Mouse (Mus musculus): ENCODE data around the gene Rnf150.
A peak's percentile ranks its signal among the peaks of the same experiment; 100 is the strongest.

Gene Rnf150

DNA sequence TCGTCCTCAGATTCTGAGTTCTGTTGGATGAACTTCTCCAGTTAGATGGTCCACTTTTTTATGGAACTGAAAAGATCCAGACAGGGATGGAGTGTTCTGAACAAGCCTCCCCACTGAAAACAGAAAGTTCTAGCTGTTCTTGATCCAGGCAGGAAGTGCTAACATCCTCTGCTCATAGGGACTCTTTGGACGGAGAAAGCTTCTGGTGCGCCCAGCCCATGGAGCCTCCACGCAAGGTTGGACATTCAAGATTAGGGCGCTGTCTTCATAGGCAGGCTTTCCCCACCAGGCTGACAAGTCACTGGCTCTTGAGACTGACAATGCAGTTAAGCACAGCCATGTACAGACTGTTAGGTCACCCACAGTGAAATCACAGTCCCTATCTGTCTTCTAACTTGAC, 172.0 kb downstream of the Rnf150 start:
- no peak for DNase-seq

DNA sequence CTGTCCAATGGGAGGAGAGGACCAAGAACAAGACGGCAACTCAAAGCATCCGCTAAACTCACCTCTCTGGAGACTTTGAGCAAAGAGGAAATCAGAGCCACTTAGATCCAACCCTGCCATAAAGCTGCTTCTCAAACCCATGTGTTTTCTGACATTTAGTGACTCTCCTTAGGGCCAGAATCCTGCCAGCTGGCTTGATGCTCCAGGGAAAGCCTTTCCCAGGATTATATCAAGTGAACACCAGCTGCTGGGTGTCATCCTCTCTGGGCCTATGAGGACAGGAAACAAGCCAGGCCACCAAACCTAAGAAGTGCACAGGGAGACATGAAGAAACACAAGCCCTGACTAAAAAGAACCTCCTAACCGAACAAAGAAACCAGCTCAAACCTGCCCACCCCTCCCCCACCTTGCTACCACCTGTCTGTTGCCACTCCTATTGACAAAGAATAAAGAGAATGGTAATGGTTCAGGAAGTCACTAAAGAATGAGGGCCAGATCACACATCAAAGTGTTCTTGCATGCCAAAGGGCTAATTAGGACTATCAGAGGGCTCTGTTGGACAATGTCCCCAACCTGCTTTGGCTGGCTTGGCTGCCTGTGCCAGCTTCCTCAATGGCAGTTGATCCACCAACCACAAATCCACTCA, 173.5 kb downstream of the Rnf150 start:
- peak; percentile 32 to 49 for DNase-seq

DNA sequence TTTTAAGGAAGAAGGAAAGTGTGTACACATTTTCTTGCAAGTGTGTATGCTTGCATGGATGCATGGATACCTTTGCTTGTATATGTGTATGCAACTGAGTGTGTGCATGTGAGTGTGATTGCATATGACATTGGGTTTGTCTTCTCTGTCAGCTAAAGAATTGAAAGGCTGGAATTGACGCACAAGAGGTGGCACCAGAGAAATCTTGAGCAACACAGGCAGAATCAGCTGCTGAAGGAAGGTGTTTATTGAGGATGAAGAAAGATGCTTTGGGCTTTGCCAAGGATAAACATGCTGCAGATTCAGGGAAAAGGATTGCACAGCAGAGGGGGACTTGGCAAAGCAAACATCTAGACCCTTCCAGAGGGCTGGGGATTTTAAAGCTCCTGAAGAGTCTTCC, 174.2 kb downstream of the Rnf150 start:
- DNase-seq: no peak

DNA sequence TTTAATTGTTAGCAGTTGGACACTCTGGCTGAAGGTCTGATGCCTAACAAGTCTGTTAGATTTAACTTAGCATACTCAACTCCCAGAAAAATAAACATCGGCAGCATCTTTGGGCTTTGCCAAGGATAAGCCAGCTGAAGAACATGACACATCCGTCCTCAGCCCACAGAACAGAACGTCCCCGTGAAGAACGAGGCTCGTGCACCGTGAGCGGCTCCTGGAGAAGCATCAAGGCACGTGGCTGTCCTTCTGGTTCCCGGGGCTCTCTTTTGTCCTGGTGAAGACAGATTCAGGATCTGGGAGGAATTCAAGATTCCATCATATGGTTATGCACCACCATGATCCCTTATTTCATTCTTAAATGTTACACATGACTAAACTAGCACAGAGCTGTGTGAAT, 175.4 kb downstream of the Rnf150 start:
- no peak for DNase-seq

DNA sequence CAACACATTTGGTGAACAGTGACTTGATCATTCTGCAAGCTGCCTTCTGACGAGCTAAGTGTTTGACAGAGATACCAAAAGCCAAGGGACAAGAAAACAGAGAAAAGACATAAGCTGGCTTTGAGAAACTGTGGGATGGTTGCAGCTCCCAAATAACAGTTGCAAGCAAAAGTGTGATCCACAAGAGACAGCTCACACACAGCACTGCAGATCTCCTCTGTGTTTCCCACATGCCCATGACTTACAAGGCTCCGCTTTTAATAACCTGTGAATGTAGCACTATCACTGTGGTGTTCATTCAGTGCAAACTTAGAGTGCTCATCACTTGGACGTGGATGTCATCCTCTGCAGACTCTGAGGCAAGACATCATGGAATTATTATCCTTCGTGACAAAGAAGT, 178.3 kb downstream of the Rnf150 start:
- DNase-seq: no peak

DNA sequence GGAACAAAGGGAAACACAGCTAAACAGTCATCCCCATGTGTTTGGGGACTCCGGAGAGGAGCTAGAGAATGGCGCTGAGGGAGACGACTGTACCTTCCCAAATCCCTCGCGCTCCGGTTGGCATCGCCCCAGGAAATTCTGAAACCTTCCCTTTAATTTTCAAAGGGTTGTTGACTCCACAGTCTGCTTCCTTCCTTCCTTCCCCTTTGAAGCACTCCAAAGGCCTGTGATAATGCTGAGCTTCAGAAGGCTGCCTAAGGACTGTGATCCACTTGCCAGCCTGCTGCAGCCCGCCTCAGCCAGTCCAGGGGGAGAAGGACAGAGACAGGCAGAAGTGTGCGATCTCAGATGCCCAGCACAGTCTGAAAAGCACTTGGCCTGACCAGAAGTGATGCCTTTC, 183.8 kb downstream of the Rnf150 start:
- DNase-seq: no peak

DNA sequence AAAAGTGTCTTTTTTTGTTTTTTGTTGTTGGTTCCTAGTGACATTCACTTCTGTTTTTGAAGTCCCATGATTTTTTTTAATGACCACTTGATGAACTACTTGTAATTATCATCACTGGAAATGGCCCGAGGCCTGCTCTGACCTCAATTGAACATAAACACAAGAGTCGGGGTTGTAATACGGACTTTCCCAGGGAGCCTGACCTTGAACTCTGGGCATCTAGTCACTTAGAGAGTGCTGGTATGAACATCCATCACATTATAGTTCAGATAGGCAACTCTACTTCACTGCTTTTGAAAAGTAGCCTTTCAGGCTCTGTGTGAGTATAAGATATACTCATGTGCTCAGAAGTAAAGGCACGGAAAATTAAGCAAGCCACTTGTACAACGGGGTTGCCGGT, 185.4 kb downstream of the Rnf150 start:
- DNase-seq: no peak

DNA sequence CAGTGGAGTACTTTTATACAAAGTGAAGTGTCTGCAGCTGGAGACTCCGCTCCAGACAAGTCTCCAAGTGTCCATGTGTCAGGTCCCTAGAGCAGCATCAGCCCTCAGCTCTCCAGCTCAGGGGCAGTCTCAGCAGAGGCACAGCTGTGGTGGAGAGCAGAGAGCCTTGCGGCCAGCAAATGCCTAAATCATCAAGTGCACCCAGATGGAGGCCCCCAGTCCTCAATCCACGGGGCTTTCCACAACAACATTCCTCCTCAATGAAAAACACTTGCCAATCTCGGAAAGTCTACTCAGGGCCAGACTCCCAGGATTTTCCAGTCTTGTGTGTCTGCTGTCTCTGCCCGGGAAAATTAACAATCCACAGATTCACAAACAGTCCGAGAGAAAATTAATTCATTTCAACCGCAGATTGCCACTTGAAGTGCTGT, 186.0 kb downstream of the Rnf150 start:
- peak; percentile 26 to 47 for DNase-seq

DNA sequence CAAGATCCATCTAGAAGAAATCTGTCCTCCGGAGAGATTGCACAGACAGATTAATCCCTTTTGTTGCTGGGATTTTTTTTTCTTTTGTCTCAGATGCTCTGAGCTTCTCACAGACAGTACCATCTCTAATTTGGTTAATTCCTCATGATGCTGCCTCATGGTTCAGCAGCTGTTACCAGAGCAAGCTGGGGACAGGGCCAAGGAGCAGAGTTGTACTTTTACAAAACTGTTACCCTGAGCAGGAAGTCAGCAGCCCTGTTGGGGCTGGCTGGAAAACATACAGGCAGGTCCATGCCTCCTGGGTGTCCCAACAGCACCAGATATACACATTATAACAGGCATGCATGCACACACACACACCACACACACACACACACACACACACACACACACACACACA, 186.5 kb downstream of the Rnf150 start:
- DNase-seq: peak in 1 of 2 experiments; percentile 27

DNA sequence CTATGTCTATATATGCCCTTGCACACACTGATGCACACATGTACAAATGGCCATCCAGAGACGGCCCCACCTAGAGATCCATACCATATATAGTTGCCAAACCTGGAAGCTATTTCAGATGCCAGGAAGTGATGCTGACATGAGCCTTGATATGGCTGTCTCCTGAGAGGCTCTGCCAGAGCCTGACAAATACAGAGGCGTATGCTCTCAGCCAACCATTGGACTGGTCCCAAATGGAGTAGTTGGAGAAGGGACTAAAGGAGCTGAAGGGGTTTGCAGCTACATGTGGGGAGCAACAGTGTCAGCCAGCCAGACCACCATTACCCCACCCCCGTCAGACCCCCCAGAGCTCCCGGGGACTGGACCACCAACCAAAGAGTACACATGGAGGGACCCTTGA, 189.7 kb downstream of the Rnf150 start:
- no peak for DNase-seq

DNA sequence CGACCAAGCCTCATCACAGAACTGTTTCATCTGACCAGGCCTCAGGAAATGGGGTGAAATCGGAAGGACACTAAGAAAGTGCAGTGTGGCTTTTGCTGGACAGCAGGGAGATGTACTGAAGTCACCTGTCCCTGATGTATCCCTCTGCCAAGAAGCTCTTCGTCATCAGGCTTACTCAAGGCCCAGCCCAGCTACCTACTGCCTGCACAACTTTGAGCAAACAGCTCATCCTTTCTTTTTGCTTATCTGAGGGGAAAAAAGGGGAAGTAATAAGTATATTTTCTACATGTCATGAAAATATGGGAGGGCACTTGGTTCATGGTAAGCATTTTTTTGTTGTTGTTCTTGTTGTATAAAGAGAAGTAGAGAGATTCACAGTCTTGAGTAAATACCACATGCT, 191.6 kb downstream of the Rnf150 start:
- DNase-seq: no peak

DNA sequence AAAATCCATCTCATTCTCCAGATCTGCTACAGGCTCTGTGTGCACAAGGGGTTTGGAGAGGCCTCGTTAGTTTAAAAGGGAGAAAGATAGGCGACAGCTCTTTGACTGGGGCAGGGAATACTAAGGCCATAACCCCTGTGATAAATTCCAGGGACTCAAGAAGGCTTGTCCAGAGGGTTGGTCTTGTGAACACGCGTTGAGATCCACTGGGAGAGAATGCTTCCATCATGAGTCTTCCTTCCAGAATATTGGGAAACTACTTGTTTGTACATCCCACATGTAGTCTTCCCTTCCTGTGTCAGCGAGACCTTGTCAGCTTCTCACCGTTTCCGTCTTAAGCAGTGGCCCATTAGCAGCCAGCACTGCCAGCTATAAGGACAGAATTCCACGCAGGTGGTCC, 195.8 kb downstream of the Rnf150 start:
- no peak for DNase-seq

DNA sequence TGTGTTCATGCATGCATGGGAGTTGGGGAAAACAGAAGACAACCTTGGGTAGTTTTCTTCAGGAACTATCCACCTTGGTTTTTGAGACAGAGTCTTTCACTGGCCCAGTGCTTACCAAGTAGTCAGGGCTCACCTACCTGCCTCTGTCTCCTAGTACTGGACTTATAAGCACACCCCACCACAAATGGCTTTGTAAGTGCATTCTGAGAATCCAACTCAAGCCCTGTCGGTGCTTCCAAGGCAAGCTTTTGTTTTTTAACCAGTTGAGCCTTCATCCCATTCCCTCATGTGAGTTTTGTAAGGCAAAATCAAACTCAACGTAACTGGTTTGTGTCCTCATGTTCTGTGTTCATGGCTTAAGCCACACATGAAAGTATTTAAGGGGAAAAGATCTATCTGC, 196.9 kb downstream of the Rnf150 start:
- no peak for DNase-seq

DNA sequence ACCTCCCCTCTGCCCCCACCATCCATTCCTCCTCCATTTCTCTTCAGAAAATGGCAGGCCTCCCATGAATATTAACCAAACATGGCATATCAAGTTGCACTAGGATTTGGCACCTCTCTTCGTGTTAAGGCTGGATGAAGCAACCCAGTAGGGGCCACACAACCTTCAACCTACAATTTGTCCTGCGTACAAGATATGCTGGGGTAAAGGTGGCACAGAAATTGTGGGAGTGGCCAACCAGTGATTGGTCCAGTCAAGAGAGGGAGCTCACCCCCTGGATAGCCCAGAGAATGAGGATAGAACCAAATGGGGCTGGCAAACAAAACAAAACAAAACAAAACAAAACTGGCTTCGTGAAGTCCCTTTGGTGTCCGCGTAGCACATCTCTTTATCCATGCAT, 198.1 kb downstream of the Rnf150 start:
- DNase-seq: no peak

DNA sequence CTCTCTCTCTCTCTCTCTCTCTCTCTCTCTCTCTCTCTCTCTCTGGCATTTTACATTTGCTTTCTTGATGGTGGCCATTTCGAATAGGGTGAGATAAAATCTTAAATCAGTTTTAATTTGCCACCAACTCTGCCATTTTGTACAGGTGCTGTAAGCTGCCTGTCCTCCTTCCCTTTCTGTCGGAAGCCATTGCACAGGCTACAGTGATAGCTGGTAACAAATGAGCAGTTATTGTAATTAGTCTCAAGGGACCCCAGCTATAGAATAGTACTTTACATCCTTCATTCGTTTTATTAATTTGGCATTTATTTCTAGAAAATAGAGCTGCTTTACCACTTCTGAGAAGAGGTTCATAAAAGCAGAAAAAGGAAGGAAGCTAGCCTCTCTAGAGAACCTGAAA, 198.7 kb downstream of the Rnf150 start:
- no peak for DNase-seq

DNA sequence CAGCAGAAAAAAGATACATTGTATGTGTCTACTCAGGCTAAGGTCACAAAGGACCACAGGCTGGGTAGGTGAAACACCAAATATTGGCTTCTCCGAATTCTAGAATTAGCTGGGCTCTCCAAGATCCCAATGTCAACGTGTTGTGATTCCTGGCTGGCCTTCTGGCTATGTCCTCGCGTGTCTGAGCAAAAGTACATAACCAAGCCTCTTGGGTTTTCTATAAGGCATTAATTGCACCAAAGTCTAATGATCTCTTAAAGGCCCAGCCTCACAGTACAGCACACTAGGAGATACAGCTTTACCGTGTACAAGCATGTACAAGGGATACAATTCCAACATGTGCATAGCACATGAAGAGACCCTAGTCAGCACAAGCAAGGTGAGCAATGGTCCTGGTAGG, 199.1 kb downstream of the Rnf150 start:
- no peak for DNase-seq

DNA sequence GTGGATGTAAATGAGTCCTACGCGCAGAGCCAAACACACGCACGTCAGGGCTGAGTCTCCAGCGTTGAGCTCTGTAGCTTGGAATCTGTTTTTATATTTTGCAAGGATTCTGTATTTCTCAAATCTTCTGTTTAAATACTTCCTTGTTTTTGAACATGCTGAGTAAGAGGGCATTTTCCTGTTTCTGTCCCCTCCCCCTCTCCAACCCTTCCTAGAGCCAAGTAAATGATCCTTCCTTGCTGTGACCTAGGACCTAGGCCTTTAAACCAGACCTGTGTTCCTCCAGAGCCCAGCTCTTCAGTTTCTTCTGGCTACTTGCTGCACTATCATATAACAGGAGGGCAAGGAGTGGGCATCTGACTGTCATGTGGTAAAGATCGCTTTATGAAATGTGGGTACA, 200.9 kb downstream of the Rnf150 start:
- DNase-seq: no peak

DNA sequence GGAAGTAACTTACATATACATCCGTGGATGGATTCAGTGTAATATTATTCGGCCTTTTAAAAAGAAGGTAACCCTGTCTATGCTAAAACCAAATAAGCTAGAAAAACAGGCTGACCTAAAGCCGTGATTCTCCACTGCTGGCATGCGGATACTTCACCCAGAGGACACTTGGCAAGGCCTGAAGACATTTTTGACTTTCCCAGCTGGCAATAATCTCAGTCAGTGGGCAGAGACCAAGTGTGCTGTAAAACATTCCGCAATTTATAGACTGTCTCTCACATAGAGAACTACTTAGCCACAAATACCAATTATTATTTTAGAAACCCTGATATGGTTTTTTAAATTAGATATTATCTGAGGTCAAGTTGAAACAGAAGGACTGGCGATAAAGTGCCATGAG, 202.9 kb downstream of the Rnf150 start:
- no peak for DNase-seq

DNA sequence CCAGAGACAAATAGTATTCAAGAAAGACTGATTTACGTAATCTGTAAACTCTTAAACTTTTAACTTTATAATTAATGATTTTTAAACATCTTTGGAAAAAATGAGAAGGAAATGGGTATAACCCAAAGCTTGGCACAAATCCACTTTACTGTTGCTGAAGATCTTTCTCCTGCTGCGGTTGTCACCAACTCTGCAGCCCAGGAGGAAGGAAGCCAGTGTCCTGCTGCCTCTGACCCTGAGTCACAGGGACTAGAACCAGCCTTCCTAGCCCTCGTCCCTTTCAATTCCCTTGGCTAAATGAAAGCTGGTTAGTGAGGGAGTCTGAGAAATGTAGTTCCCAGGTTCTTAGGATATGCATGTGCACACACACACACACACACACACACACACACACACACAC, 203.7 kb downstream of the Rnf150 start:
- no peak for DNase-seq

DNA sequence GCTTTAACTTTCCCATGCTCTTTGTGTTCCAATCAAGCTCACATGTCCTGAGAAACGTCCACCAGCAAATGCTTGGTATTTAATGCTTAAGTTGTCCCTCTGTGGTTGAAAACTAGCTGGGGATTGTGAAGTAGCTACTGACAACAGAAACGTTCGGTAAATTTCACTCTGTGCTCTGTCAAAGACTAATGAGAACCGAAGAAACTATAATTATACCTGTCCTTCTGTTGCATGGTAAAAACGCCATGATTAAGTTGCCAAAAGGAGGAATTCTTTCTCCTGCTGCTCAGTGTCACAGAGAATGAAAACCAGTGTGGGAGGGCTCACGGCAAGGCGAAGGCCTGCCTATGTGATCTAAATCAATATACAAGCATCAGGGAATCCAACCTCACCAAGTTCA, 204.8 kb downstream of the Rnf150 start:
- DNase-seq: no peak

DNA sequence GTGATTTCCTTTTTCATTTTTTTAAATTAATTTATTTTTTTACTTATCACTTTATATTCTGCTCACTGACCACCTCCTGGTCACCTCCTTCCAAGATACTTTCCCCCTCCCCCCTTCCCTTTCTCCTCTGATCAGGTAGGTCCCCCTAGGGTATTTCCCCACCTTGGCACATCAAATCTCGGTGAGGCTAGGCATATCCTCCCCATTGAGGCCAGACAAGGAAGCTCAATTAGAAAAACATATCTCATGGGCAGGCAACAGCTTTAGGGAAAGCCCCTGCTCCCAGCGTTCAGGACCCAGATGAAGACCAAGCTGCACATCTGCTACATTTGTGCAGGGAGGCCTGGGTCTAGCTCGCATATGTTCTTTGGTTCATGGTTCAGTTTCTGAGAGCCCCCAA, 211.1 kb downstream of the Rnf150 start:
- no peak for DNase-seq

DNA sequence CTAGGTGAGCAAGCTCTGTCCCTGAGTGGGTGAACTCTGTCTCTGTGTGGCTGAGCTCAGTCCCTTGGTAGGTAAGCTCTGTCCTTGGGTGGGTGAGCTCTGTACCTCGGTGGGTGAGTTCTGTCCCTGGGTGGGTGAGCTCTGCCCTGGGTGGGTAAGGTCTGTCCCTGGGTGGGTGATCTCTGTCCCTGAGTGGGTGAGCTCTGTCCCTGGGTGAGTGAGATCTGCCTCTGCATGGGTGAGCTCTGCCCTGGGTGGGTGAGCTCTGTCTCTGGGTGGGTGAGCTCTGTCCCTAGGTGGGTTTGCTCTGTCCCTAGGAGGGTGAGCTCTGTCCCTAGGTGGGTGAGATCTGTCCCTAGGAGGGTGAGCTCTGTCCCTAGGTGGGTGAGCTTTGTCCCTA, 213.5 kb downstream of the Rnf150 start:
- DNase-seq: no peak

DNA sequence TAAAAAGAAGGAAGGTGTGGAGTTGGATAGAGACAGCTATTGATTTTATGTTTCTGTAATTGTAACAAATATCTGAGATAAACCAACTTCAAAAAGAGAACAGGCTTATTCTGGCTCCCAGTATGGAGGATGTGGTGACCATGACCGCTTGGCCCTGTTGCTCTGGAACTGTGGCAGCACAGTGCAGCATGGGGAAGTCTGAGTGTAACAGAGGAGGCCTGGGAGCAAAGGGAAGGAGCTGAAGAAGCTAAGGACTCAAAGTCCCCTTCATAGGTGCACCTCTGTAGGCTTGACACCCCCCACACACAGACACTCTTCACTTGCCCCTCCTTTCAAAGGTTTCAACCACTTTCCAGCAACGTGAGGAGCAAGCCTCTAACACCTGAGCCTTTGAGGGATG, 214.2 kb downstream of the Rnf150 start:
- DNase-seq: no peak

DNA sequence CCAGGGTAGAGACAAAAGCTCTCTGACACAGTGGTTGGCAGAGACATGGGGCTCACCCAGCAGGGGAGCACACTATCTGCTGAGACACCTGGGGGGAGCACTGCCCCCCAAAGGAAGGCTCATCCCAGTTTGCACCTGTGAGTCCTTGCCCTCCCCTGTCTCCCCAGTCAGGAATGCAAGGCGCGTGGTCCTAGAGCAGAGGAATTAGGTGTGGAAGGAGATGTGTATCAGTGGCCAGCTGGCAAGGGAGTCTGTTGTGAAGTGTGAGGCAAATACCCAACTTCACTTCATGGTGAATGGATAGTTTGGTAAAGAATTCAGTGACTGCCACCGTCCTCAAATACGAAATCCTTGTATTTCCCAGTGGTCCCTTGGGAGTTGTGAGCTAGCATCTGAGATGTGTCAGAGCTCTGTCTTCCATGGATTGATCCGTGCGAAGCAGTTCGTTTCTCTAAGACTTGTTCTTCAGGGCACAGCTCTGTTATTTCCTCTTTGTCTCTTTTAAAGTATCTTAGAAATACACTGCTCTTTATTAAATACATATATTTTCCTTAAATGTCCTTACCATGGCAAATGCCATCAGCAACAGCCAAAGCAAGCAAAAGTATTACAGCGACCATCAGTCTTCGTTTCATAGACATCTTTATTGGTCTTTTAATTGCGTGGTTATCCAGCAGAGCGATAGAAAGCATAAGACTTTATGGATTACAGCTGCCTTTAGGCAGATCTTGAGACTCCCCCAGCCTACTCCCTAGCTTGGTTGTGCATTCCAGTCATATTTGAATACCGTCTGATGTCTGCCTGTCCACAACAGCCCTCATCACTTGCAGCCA, 215.8 kb downstream of the Rnf150 start:
- peak; percentile 35 to 49 for DNase-seq

DNA sequence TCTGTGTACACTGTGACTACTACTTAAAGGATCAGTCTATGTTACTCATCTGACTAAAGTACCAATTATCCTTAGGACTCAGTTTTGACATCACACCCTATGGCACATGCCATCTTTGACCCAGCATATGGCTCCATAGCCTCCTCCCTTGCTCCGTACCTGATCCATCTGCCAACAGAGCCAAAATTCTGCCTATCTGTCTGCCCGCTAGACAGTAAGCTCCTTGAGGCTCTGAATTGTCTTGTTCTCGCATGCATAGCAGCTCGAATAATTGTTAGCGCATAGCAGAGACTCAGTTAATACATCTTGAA, 216.3 kb downstream of the Rnf150 start:
- no peak for DNase-seq

Measured in kidney, postnatal 4 days (tissue).